Mouse (Mus musculus) E14TG2a.4 (cell line): ENCODE measurements around the gene Gm10309.

Source experiments
- CTCF ChIP-seq: conservative IDR thresholded peaks from 2 replicates; pipeline ENCODE4 v1.5.1; 2014; ENCODE audit warnings: low read length
- NANOG ChIP-seq: IDR thresholded peaks from 2 replicates; pipeline ENCODE4 v1.6.1; 2014; ENCODE audit warnings: borderline replicate concordance, low read length, mixed read lengths

DNA sequence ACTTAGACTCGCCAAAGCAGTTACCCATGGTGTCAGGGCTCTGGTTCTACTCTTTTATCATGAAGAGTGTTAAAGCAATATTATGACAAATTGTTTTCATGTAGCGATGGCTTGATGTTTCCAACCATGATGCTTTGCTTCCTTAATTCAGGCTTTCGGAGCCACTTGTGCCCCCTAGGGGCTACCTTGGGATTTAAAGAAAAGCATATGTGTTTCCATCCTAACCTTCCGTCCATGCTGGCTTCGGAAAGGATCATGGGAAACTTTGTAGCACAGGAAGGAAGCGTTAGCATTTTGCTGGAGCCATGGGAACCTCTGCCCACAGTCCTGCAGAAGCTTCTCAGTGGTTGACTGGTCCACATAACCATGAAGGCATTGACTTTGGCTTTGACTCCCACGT, 13.6 kb upstream of the Gm10309 start:
- TF ChIP-seq CTCF = peak; percentile 30
- no peak for TF ChIP-seq NANOG
